Mouse (Mus musculus): ENCODE results near the gene Tbc1d15.

DNA sequence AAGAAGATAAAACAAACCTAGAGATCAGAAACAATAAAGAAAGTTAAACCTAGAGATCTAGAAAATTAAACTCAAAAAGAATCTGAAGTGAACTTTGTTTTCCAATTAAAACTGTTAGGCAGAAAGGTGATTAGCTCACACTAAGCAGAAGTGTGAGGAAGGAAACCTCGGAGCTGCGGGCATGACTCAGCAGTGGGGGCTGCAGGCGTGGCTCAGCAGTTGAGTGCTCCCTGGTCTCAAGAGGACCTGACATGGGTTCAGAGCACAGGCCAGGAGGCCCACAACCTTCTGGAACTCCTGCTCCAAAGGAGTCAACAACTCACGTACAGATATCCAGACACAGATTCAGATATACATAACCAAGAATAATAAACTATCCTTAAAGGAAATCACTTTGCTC is 14.5 kb downstream of the Tbc1d15 start:
- TF ChIP-seq CTCF (IDR thresholded peaks at IDR 0.05 in 2 of 3, conservative IDR thresholded peaks at IDR 0.05 in 1 of 3; ENCODE audit: control insufficient read depth in 1 of 3, insufficient read depth in 1 of 3, low read depth in 2 of 3, low read length in 3 of 3, poor library complexity in 1 of 3, severe bottlenecking in 1 of 3): no peak
- no peak for TF ChIP-seq MYC (IDR thresholded peaks at IDR 0.05; ENCODE audit: low read depth, low read length)
- no peak for TF ChIP-seq ZMIZ1 (IDR thresholded peaks at IDR 0.05; ENCODE audit: low read depth, low read length)
- TF ChIP-seq ZNF384 (IDR thresholded peaks at IDR 0.05; ENCODE audit: low read depth, low read length): no peak
- no peak for TF ChIP-seq NRF1 (IDR thresholded peaks at IDR 0.05; ENCODE audit: insufficient read depth, low read depth, low read length, poor library complexity, severe bottlenecking)
- TF ChIP-seq USF1 (IDR thresholded peaks at IDR 0.05; ENCODE audit: low read depth, low read length): no peak
- no peak; the same call in 1 of the 2 replicates for TF ChIP-seq GATA1 (IDR thresholded peaks at IDR 0.05; ENCODE audit: low read depth, low read length)
- no peak; a peak in 1 of 4 replicates for TF ChIP-seq POLR2A (IDR thresholded peaks at IDR 0.05; ENCODE audit: control insufficient read depth in 1 of 2, insufficient read depth in 1 of 2, low read depth in 1 of 2, low read length in 2 of 2, poor library complexity in 1 of 2)
- no peak for TF ChIP-seq ZC3H11A (IDR thresholded peaks at IDR 0.05; ENCODE audit: low read depth, low read length)
- no peak for TF ChIP-seq RCOR1 (IDR thresholded peaks at IDR 0.05; ENCODE audit: low read depth, low read length)
- no peak for TF ChIP-seq TBP (IDR thresholded peaks at IDR 0.05; ENCODE audit: low read depth, low read length)
- TF ChIP-seq MAZ (IDR thresholded peaks at IDR 0.05; ENCODE audit: low read depth, low read length): no peak

Data from MEL (cell line).